Mouse (Mus musculus): ENCODE measurements around the gene Enho. TPM values are rescaled to one million over a fixed set of nuclear protein-coding genes. Genes with fewer than 3 reads are reported as not detected.

Enho gene
- polyA plus RNA-seq, 1 experiment: 5.4 TPM

GRCm38 (mm10) chr4:41682789-41683188, 42.7 kb upstream of the Enho start:
- Histone ChIP-seq H3K4me3 (ENCODE audit: low read depth, low read length) (no peak overlapping the region), H3K4me1 (ENCODE audit: control insufficient read depth, insufficient read depth, low read length) (peaks cover 2% of the 10 kb centered on the region), H3K9me3 (replicated peaks; ENCODE audit: control insufficient read depth, insufficient read depth, low read length, poor library complexity, severe bottlenecking) (no peaks in the 10 kb centered on the region), H3K36me3 (ENCODE audit: control insufficient read depth, insufficient read depth, low read length, poor library complexity, severe bottlenecking) (no peaks in the 10 kb centered on the region), H3K9ac (ENCODE audit: low read depth, poor library complexity, severe bottlenecking) (no peak overlapping the region), H3K27me3 (ENCODE audit: control insufficient read depth, insufficient read depth, low read length, poor library complexity, severe bottlenecking) (no peaks in the 10 kb centered on the region), H3K27ac (ENCODE audit: insufficient read depth, low read length) (no peak overlapping the region)
- TF ChIP-seq EP300 (IDR thresholded peaks at IDR 0.05; ENCODE audit: insufficient read depth, low read depth, low read length) (no peak), CTCF (IDR thresholded peaks at IDR 0.05; ENCODE audit: low read depth, low read length) (no peak), POLR2A (IDR thresholded peaks at IDR 0.05; ENCODE audit: insufficient read depth, low read length) (no peak)

GRCm38 (mm10) chr4:41681947-41682346, 41.8 kb upstream of the Enho start:
- H3K4me3 ChIP-seq (ENCODE audit: low read depth, low read length): no peak overlapping the region
- no peak overlapping the region for H3K27ac ChIP-seq (ENCODE audit: insufficient read depth, low read length)
- H3K4me1 ChIP-seq (ENCODE audit: control insufficient read depth, insufficient read depth, low read length): peaks cover 2% of the 10 kb centered on the region
- H3K9ac ChIP-seq (ENCODE audit: low read depth, poor library complexity, severe bottlenecking): no peak overlapping the region
- H3K27me3 ChIP-seq (ENCODE audit: control insufficient read depth, insufficient read depth, low read length, poor library complexity, severe bottlenecking): no peaks in the 10 kb centered on the region
- H3K9me3 ChIP-seq (replicated peaks; ENCODE audit: control insufficient read depth, insufficient read depth, low read length, poor library complexity, severe bottlenecking): no peaks in the 10 kb centered on the region
- H3K36me3 ChIP-seq (ENCODE audit: control insufficient read depth, insufficient read depth, low read length, poor library complexity, severe bottlenecking): no peaks in the 10 kb centered on the region
- TF ChIP-seq POLR2A (IDR thresholded peaks at IDR 0.05; ENCODE audit: insufficient read depth, low read length) (no peak), EP300 (IDR thresholded peaks at IDR 0.05; ENCODE audit: insufficient read depth, low read depth, low read length) (no peak), CTCF (IDR thresholded peaks at IDR 0.05; ENCODE audit: low read depth, low read length) (no peak)

GRCm38 (mm10) chr4:41681176-41681575, 41.1 kb upstream of the Enho start:
- no peak for TF ChIP-seq CTCF (IDR thresholded peaks at IDR 0.05; ENCODE audit: low read depth, low read length)
- no peak for TF ChIP-seq POLR2A (IDR thresholded peaks at IDR 0.05; ENCODE audit: insufficient read depth, low read length)
- H3K27me3 ChIP-seq (ENCODE audit: control insufficient read depth, insufficient read depth, low read length, poor library complexity, severe bottlenecking): no peaks in the 10 kb centered on the region
- H3K4me3 ChIP-seq (ENCODE audit: low read depth, low read length): no peak overlapping the region
- H3K36me3 ChIP-seq (ENCODE audit: control insufficient read depth, insufficient read depth, low read length, poor library complexity, severe bottlenecking): no peaks in the 10 kb centered on the region
- no peaks in the 10 kb centered on the region for H3K9me3 ChIP-seq (replicated peaks; ENCODE audit: control insufficient read depth, insufficient read depth, low read length, poor library complexity, severe bottlenecking)
- no peak overlapping the region for H3K27ac ChIP-seq (ENCODE audit: insufficient read depth, low read length)
- no peak overlapping the region for H3K9ac ChIP-seq (ENCODE audit: low read depth, poor library complexity, severe bottlenecking)
- peaks cover 2% of the 10 kb centered on the region for H3K4me1 ChIP-seq (ENCODE audit: control insufficient read depth, insufficient read depth, low read length)

- no peak overlapping the region for H3K27ac ChIP-seq (ENCODE audit: insufficient read depth, low read length)
- no peak overlapping the region for H3K9ac ChIP-seq (ENCODE audit: low read depth, poor library complexity, severe bottlenecking)
- H3K27me3 ChIP-seq (ENCODE audit: control insufficient read depth, insufficient read depth, low read length, poor library complexity, severe bottlenecking): no peaks in the 10 kb centered on the region
- no peaks in the 10 kb centered on the region for H3K9me3 ChIP-seq (replicated peaks; ENCODE audit: control insufficient read depth, insufficient read depth, low read length, poor library complexity, severe bottlenecking)
- peaks cover 2% of the 10 kb centered on the region for H3K4me1 ChIP-seq (ENCODE audit: control insufficient read depth, insufficient read depth, low read length)
- no peaks in the 10 kb centered on the region for H3K36me3 ChIP-seq (ENCODE audit: control insufficient read depth, insufficient read depth, low read length, poor library complexity, severe bottlenecking)
- no peak overlapping the region for H3K4me3 ChIP-seq (ENCODE audit: low read depth, low read length)
- TF ChIP-seq CTCF (IDR thresholded peaks at IDR 0.05; ENCODE audit: low read depth, low read length) (no peak), EP300 (IDR thresholded peaks at IDR 0.05; ENCODE audit: insufficient read depth, low read depth, low read length) (no peak), POLR2A (IDR thresholded peaks at IDR 0.05; ENCODE audit: insufficient read depth, low read length) (no peak)
These were observed 39.2 kb upstream of the Enho start for GRCm38 (mm10) chr4:41679291-41679690.

GRCm38 (mm10) chr4:41678863-41679262, 38.7 kb upstream of the Enho start:
- Histone ChIP-seq H3K27ac (ENCODE audit: insufficient read depth, low read length) (no peak overlapping the region), H3K4me1 (ENCODE audit: control insufficient read depth, insufficient read depth, low read length) (peaks cover 2% of the 10 kb centered on the region), H3K9me3 (replicated peaks; ENCODE audit: control insufficient read depth, insufficient read depth, low read length, poor library complexity, severe bottlenecking) (no peaks in the 10 kb centered on the region), H3K36me3 (ENCODE audit: control insufficient read depth, insufficient read depth, low read length, poor library complexity, severe bottlenecking) (no peaks in the 10 kb centered on the region), H3K4me3 (ENCODE audit: low read depth, low read length) (no peak overlapping the region), H3K9ac (ENCODE audit: low read depth, poor library complexity, severe bottlenecking) (no peak overlapping the region), H3K27me3 (ENCODE audit: control insufficient read depth, insufficient read depth, low read length, poor library complexity, severe bottlenecking) (no peaks in the 10 kb centered on the region)
- TF ChIP-seq CTCF (IDR thresholded peaks at IDR 0.05; ENCODE audit: low read depth, low read length) (no peak), EP300 (IDR thresholded peaks at IDR 0.05; ENCODE audit: insufficient read depth, low read depth, low read length) (no peak), POLR2A (IDR thresholded peaks at IDR 0.05; ENCODE audit: insufficient read depth, low read length) (no peak)

- H3K9me3 ChIP-seq (replicated peaks; ENCODE audit: control insufficient read depth, insufficient read depth, low read length, poor library complexity, severe bottlenecking): no peaks in the 10 kb centered on the region
- no peaks in the 10 kb centered on the region for H3K36me3 ChIP-seq (ENCODE audit: control insufficient read depth, insufficient read depth, low read length, poor library complexity, severe bottlenecking)
- TF ChIP-seq EP300 (IDR thresholded peaks at IDR 0.05; ENCODE audit: insufficient read depth, low read depth, low read length) (no peak), POLR2A (IDR thresholded peaks at IDR 0.05; ENCODE audit: insufficient read depth, low read length) (no peak), CTCF (IDR thresholded peaks at IDR 0.05; ENCODE audit: low read depth, low read length) (no peak)
- H3K9ac ChIP-seq (ENCODE audit: low read depth, poor library complexity, severe bottlenecking): no peak overlapping the region
- H3K27me3 ChIP-seq (ENCODE audit: control insufficient read depth, insufficient read depth, low read length, poor library complexity, severe bottlenecking): no peaks in the 10 kb centered on the region
- no peak overlapping the region for H3K4me3 ChIP-seq (ENCODE audit: low read depth, low read length)
- no peak overlapping the region for H3K27ac ChIP-seq (ENCODE audit: insufficient read depth, low read length)
- H3K4me1 ChIP-seq (ENCODE audit: control insufficient read depth, insufficient read depth, low read length): peaks cover 2% of the 10 kb centered on the region
These were observed 37.0 kb upstream of the Enho start for GRCm38 (mm10) chr4:41677006-41677629.

Measured in ES-Bruce4 (cell line).